Mouse (Mus musculus): Measurements from ENCODE around the gene A530016L24Rik. TPM values are rescaled to one million over a fixed set of nuclear protein-coding genes. Genes with fewer than 3 reads are reported as not detected.

Gene A530016L24Rik
- total RNA-seq, 2 experiments from 2014 or later = 0.15 TPM; not detected in 1

DNA sequence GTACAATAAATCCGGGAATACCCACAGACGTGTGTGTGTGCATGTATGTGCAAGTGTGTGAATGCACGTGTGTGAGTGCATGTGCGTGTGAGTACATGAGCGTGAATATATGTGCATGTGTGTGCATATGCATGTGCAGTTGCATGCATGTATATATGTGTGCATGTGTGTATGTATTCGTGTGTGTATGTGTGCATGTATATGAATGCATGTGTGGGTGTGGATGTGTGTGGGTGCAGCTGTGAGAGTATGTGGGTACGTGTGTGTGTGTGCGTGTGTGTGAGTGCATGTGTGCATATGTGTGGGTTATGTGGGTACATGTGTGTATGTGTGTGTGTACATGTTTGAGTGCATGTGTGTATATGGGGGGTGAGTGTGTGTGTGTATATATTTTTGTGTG is 56.9 kb downstream of the A530016L24Rik start:
- no peak for DNase-seq (ENCODE audit: low spot score in 2 of 2)

DNA sequence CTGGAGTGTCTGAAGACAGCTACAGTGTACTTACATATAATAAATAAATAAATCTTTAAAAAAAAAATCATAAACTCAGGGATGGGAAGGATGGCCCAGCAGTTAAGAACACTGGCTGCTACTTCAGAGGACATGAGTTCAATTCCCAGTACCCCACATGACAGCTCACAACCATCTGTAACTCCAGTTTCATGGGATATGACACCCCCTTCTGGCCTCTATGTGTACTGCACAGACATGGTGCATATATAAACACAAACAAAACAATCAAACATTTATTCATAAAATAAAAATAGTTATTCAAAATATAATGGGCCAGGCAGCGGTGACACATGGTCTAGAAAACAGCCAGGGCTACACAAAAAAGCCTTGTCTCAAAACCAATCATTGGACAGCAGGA is 60.0 kb downstream of the A530016L24Rik start:
- DNase-seq (ENCODE audit: low spot score in 2 of 2) = no peak

Other genes starting within 250 kb of the A530016L24Rik start
- 100 to 1,000 TPM; 126 to 134 TPM for gene Tmem179, start 27.3 kb downstream of the A530016L24Rik start, total RNA-seq (2021)
- gene Inf2, start 99.3 kb downstream of the A530016L24Rik start, total RNA-seq (2021) = 100 to 1,000 TPM; 105 to 111 TPM
- 10 to 100 TPM; 14.3 to 15.7 TPM for gene Adssl1, start 130.6 kb downstream of the A530016L24Rik start, total RNA-seq (2021)
- gene Siva1, start 155.2 kb downstream of the A530016L24Rik start, total RNA-seq (2021) = 10 to 100 TPM; 23.4 TPM
- gene Akt1, start 185.4 kb downstream of the A530016L24Rik start, total RNA-seq (2021) = 100 to 1,000 TPM; 169 to 170 TPM
- under 1 TPM; 0.61 to 0.97 TPM for gene Zbtb42, start 189.4 kb downstream of the A530016L24Rik start, total RNA-seq (2021)
- gene Cep170b, start 231.0 kb downstream of the A530016L24Rik start, total RNA-seq (2021) = 100 to 1,000 TPM; 192 to 208 TPM

Data from layer of hippocampus, adult 18-20 months (tissue).